Mouse (Mus musculus) neutrophil, adult 59 days (primary cell): ENCODE measurements around the gene Fbxw15. TPM values are rescaled to one million over a fixed set of nuclear protein-coding genes. Genes with fewer than 3 reads are reported as not detected.

Source experiments
- total RNA-seq, 2 experiments: library from RNA; stranded (reverse); gene quantifications; 1 replicate in 1 of 2; 2 replicates in 1 of 2; pipeline ENCODE4 v1.2.4; 2023

Gene Fbxw15
- not detected for total RNA-seq

GRCm38 (mm10) chr9:109568162-109568561, at the start of gene Fbxw15:
Gene Fbxw15, minus strand, starts transcription at chr9:109568262.

Other genes starting within 250 kb of the Fbxw15 start
- gene Fbxw28, start 228.6 kb downstream of the Fbxw15 start, total RNA-seq: not detected
- not detected for gene Fbxw22, start 164.0 kb downstream of the Fbxw15 start, total RNA-seq
- gene Fbxw16, start 119.1 kb downstream of the Fbxw15 start, total RNA-seq: not detected
- gene Fbxw19, start 72.4 kb downstream of the Fbxw15 start, total RNA-seq: not detected
- not detected for gene Fbxw24, start 57.8 kb upstream of the Fbxw15 start, total RNA-seq
- not detected for gene Fbxw25, start 96.4 kb upstream of the Fbxw15 start, total RNA-seq
- not detected for gene Fbxw18, start 134.4 kb upstream of the Fbxw15 start, total RNA-seq
- gene Fbxw26, start 177.8 kb upstream of the Fbxw15 start, total RNA-seq: not detected
- not detected for gene Fbxw27, start 222.4 kb upstream of the Fbxw15 start, total RNA-seq
- gene Spink8, start 244.0 kb upstream of the Fbxw15 start, total RNA-seq: not detected